Mouse (Mus musculus): ENCODE results near the gene Nccrp1. TPM values are rescaled to one million over a fixed set of nuclear protein-coding genes. Genes with fewer than 3 reads are reported as not detected.
"Not testable (repeated sequence)": the region's sequence is repeated elsewhere in the genome, so short reads cannot be mapped to it uniquely, and the experiment has no call there.

Gene Nccrp1
- polyA plus RNA-seq, 1 experiment: 1.0 TPM

- H3K36me3 ChIP-seq (ENCODE audit: control insufficient read depth, insufficient read depth, low read length): no peaks in the 10 kb centered on the region
- peaks cover 3% of the 10 kb centered on the region; the same call in 1 of the 2 replicates for H3K4me1 ChIP-seq (ENCODE audit: control insufficient read depth, insufficient read depth, insufficient read length)
- WGBS: 2% methylated on average over 19 of the region's 19 CpGs
- DNase-seq (ENCODE audit: low read depth in 1 of 2, low spot score in 2 of 2): peak; percentile 71 to 88
- no peak overlapping the region for H3K27ac ChIP-seq (ENCODE audit: insufficient read depth, low read length)
- peak; percentile 92 for TF ChIP-seq CTCF (IDR thresholded peaks at IDR 0.05; ENCODE audit: extremely low read depth, insufficient read depth, insufficient read length, insufficient replicate concordance)
- TF ChIP-seq POLR2A (IDR thresholded peaks at IDR 0.05; ENCODE audit: low read depth, low read length): no peak
- H3K4me3 ChIP-seq (ENCODE audit: extremely low read depth, insufficient read depth, insufficient read length): no peak overlapping the region
- H3K27me3 ChIP-seq (ENCODE audit: control insufficient read depth, insufficient read depth, low read length): no peaks in the 10 kb centered on the region
These were observed 18.9 kb downstream of the Nccrp1 start for GRCm38 (mm10) chr7:28527922-28528719.

GRCm38 (mm10) chr7:28522536-28522935, 24.5 kb downstream of the Nccrp1 start, which contains the start of gene Ifnl3:
Gene Ifnl3 (plus strand): TSS chr7:28522836.
- not testable (repeated sequence) for H3K4me1 ChIP-seq (ENCODE audit: control insufficient read depth, insufficient read depth, insufficient read length); DNase-seq (ENCODE audit: low read depth in 1 of 2, low spot score in 2 of 2); H3K4me3 ChIP-seq (ENCODE audit: extremely low read depth, insufficient read depth, insufficient read length); H3K27me3 ChIP-seq (ENCODE audit: control insufficient read depth, insufficient read depth, low read length); H3K27ac ChIP-seq (ENCODE audit: insufficient read depth, low read length); H3K36me3 ChIP-seq (ENCODE audit: control insufficient read depth, insufficient read depth, low read length)
- WGBS: 87% methylated on average over 5 of the region's 6 CpGs

DNA sequence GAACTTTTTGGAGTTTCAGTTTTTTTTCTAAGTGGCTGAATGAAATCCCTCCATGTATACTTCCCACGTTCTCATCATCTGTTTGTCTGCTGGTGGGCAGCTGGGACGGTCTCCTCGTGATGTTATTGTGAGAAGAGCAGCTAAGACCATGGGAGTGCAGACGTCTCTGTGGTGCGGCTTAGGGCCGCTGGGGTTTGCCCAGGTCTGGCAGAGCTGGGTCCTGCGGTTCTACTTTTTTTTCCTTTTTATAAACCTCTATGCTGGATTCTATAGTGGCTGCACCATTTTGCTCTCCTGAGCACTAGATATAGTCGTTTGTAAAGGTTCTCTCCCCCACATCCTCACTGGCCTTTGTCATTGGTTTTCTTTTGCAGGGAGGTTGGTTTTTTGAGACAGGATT, 35.6 kb downstream of the Nccrp1 start:
- 79% methylated on average over 8 of the region's 8 CpGs for WGBS
- no peak overlapping the region for H3K4me3 ChIP-seq (ENCODE audit: extremely low read depth, insufficient read depth, insufficient read length)
- no peaks in the 10 kb centered on the region for H3K36me3 ChIP-seq (ENCODE audit: control insufficient read depth, insufficient read depth, low read length)
- TF ChIP-seq POLR2A (IDR thresholded peaks at IDR 0.05; ENCODE audit: low read depth, low read length) (no peak), CTCF (IDR thresholded peaks at IDR 0.05; ENCODE audit: extremely low read depth, insufficient read depth, insufficient read length, insufficient replicate concordance) (no peak)
- no peaks in the 10 kb centered on the region for H3K4me1 ChIP-seq (ENCODE audit: control insufficient read depth, insufficient read depth, insufficient read length)
- H3K27me3 ChIP-seq (ENCODE audit: control insufficient read depth, insufficient read depth, low read length): no peaks in the 10 kb centered on the region
- no peak overlapping the region for H3K27ac ChIP-seq (ENCODE audit: insufficient read depth, low read length)
- no peak for DNase-seq (ENCODE audit: low read depth in 1 of 2, low spot score in 2 of 2)

DNA sequence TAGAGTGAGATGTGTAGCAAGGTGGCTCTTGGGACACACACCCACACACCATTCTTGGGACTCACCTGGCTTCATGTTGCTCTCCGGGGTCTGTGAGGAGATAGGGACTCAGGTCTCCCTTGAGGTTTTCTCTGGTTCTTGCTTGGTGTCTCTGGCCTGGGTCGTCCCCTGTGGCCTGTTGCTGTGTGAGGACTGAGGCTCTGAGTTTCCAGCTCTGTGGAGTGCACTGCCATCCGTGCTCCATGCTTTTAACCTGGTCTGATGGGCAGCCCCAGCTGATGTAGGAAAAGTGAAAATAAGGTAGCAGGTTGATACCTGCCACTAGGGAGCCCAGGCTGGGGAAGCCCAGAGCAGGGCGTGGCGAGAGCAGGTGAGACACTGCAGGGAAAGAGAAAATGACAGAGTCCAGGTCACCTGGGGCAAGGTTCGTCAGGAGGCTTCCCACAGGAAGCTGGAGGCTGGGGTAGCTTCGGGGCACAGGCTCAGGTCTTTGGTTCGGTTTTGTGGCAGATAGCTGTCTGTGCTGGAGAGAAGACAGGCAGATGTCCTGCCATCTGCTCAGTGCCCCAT, 36.6 kb downstream of the Nccrp1 start, which contains the start of gene Ifnl2:
Gene Ifnl2 (minus strand): TSS at position 51 of the 570 bp plus-strand sequence.
- DNase-seq (ENCODE audit: low read depth in 1 of 2, low spot score in 2 of 2); H3K4me3 ChIP-seq (ENCODE audit: extremely low read depth, insufficient read depth, insufficient read length); H3K27ac ChIP-seq (ENCODE audit: insufficient read depth, low read length); H3K4me1 ChIP-seq (ENCODE audit: control insufficient read depth, insufficient read depth, insufficient read length); H3K27me3 ChIP-seq (ENCODE audit: control insufficient read depth, insufficient read depth, low read length); H3K36me3 ChIP-seq (ENCODE audit: control insufficient read depth, insufficient read depth, low read length): not testable (repeated sequence)
- WGBS: 61% methylated on average over 8 of the region's 8 CpGs

- not testable (repeated sequence) for H3K27ac ChIP-seq (ENCODE audit: insufficient read depth, low read length); H3K36me3 ChIP-seq (ENCODE audit: control insufficient read depth, insufficient read depth, low read length); H3K4me3 ChIP-seq (ENCODE audit: extremely low read depth, insufficient read depth, insufficient read length); H3K4me1 ChIP-seq (ENCODE audit: control insufficient read depth, insufficient read depth, insufficient read length); DNase-seq (ENCODE audit: low read depth in 1 of 2, low spot score in 2 of 2); H3K27me3 ChIP-seq (ENCODE audit: control insufficient read depth, insufficient read depth, low read length)
- WGBS: 92% methylated on average over 2 of the region's 2 CpGs
These were observed 37.9 kb downstream of the Nccrp1 start for GRCm38 (mm10) chr7:28509121-28509520.

- TF ChIP-seq CTCF (IDR thresholded peaks at IDR 0.05; ENCODE audit: extremely low read depth, insufficient read depth, insufficient read length, insufficient replicate concordance) (no peak), POLR2A (IDR thresholded peaks at IDR 0.05; ENCODE audit: low read depth, low read length) (no peak)
- Histone ChIP-seq H3K4me3 (ENCODE audit: extremely low read depth, insufficient read depth, insufficient read length) (no peak overlapping the region), H3K27ac (ENCODE audit: insufficient read depth, low read length) (no peak overlapping the region), H3K36me3 (ENCODE audit: control insufficient read depth, insufficient read depth, low read length) (no peaks in the 10 kb centered on the region), H3K4me1 (ENCODE audit: control insufficient read depth, insufficient read depth, insufficient read length) (no peaks in the 10 kb centered on the region), H3K27me3 (ENCODE audit: control insufficient read depth, insufficient read depth, low read length) (no peaks in the 10 kb centered on the region)
- WGBS: 7% methylated on average over 5 of the region's 5 CpGs
- DNase-seq (ENCODE audit: low read depth in 1 of 2, low spot score in 2 of 2): no peak
These were observed 41.5 kb downstream of the Nccrp1 start for GRCm38 (mm10) chr7:28505585-28505984.

GRCm38 (mm10) chr7:28495426-28495825, 51.6 kb downstream of the Nccrp1 start:
- TF ChIP-seq CTCF (IDR thresholded peaks at IDR 0.05; ENCODE audit: extremely low read depth, insufficient read depth, insufficient read length, insufficient replicate concordance) (no peak), POLR2A (IDR thresholded peaks at IDR 0.05; ENCODE audit: low read depth, low read length) (no peak)
- 89% methylated on average over 11 of the region's 11 CpGs for WGBS

More at GRCm38 (mm10) chr7:28495426-28495825, 51.6 kb downstream of the Nccrp1 start:
- Histone ChIP-seq H3K27me3 (ENCODE audit: control insufficient read depth, insufficient read depth, low read length) (no peaks in the 10 kb centered on the region), H3K4me1 (ENCODE audit: control insufficient read depth, insufficient read depth, insufficient read length) (no peaks in the 10 kb centered on the region), H3K27ac (ENCODE audit: insufficient read depth, low read length) (no peak overlapping the region), H3K36me3 (ENCODE audit: control insufficient read depth, insufficient read depth, low read length) (no peaks in the 10 kb centered on the region), H3K4me3 (ENCODE audit: extremely low read depth, insufficient read depth, insufficient read length) (no peak overlapping the region)
- DNase-seq (ENCODE audit: low read depth in 1 of 2, low spot score in 2 of 2): no peak

Other genes starting within 250 kb of the Nccrp1 start
- not detected in 2 replicates for gene Dll3, start 245.0 kb downstream of the Nccrp1 start, polyA plus RNA-seq (2012; rRNA removed)
- gene Timm50, start 235.2 kb downstream of the Nccrp1 start, polyA plus RNA-seq (2012; rRNA removed): 37.9 and 45.7 TPM in 2 replicates
- gene Supt5, start 208.5 kb downstream of the Nccrp1 start, polyA plus RNA-seq (2012; rRNA removed): 112 and 120 TPM in 2 replicates
- 1,505 and 1,761 TPM in 2 replicates for gene Rps16, start 196.6 kb downstream of the Nccrp1 start, polyA plus RNA-seq (2012; rRNA removed)
- 64.0 and 66.4 TPM in 2 replicates for gene Plekhg2, start 174.7 kb downstream of the Nccrp1 start, polyA plus RNA-seq (2012; rRNA removed)
- gene Zfp36, start 167.0 kb downstream of the Nccrp1 start, polyA plus RNA-seq (2012; rRNA removed): 106 and 138 TPM in 2 replicates
- 26.6 and 31.5 TPM in 2 replicates for gene Med29, start 154.5 kb downstream of the Nccrp1 start, polyA plus RNA-seq (2012; rRNA removed)
- 85.1 and 88.6 TPM in 2 replicates for gene Paf1, start 154.3 kb downstream of the Nccrp1 start, polyA plus RNA-seq (2012; rRNA removed)
- gene Gmfg, start 109.8 kb downstream of the Nccrp1 start, polyA plus RNA-seq (2012; rRNA removed): 43.1 and 46.2 TPM in 2 replicates
- gene Lrfn1, start 95.3 kb downstream of the Nccrp1 start, polyA plus RNA-seq (2012; rRNA removed): 2.7 and 3.3 TPM in 2 replicates
- gene Ifnl2, start 36.8 kb downstream of the Nccrp1 start, polyA plus RNA-seq (2012; rRNA removed): not detected in 2 replicates
- not detected in 2 replicates for gene Ifnl3, start 24.4 kb downstream of the Nccrp1 start, polyA plus RNA-seq (2012; rRNA removed)
- 3,549 and 8,446 TPM in 2 replicates for gene Sycn, start 6.4 kb downstream of the Nccrp1 start, polyA plus RNA-seq (2012; rRNA removed)
- gene Samd4b, start 50.9 kb upstream of the Nccrp1 start, polyA plus RNA-seq (2012; rRNA removed): 48.2 and 68.2 TPM in 2 replicates
- 13.2 and 17.6 TPM in 2 replicates for gene Pak4, start 50.9 kb upstream of the Nccrp1 start, polyA plus RNA-seq (2012; rRNA removed)
- gene Acp7, start 84.1 kb upstream of the Nccrp1 start, polyA plus RNA-seq (2012; rRNA removed): not detected in 2 replicates
- gene Fbxo27, start 145.6 kb upstream of the Nccrp1 start, polyA plus RNA-seq (2012; rRNA removed): 3.7 and 4.7 TPM in 2 replicates
- gene Fbxo17, start 169.6 kb upstream of the Nccrp1 start, polyA plus RNA-seq (2012; rRNA removed): 5.9 and 7.6 TPM in 2 replicates
- 34.5 and 41.9 TPM in 2 replicates for gene Mrps12, start 194.6 kb upstream of the Nccrp1 start, polyA plus RNA-seq (2012; rRNA removed)
- gene Sars2, start 194.7 kb upstream of the Nccrp1 start, polyA plus RNA-seq (2012; rRNA removed): 21.5 and 28.8 TPM in 2 replicates
- not detected in 2 replicates for gene Ccer2, start 208.9 kb upstream of the Nccrp1 start, polyA plus RNA-seq (2012; rRNA removed)
- 48.4 and 53.3 TPM in 2 replicates for gene Sirt2, start 219.5 kb upstream of the Nccrp1 start, polyA plus RNA-seq (2012; rRNA removed)
- 51.1 and 67.9 TPM in 2 replicates for gene Nfkbib, start 220.3 kb upstream of the Nccrp1 start, polyA plus RNA-seq (2012; rRNA removed)
- 35.4 and 36.4 TPM in 2 replicates for gene Rinl, start 241.7 kb upstream of the Nccrp1 start, polyA plus RNA-seq (2012; rRNA removed)